Mouse (Mus musculus) CH12.LX (cell line): Measurements from ENCODE around the gene Jph2. TPM values are rescaled to one million over a fixed set of nuclear protein-coding genes. Genes with fewer than 3 reads are reported as not detected.

ENCODE experiments used
- DNase-seq: peaks from one replicate; pipeline ENCODE4 v3.0.0-alpha.2; 2013; ENCODE audit errors: extremely low read depth
- H3K27ac ChIP-seq: 2 replicates; pipeline ENCODE4 v1.5.1; 2012; ENCODE audit warnings: low read depth, mild to moderate bottlenecking, control low read depth, moderate library complexity; ENCODE audit not compliant: insufficient read depth
- H3K27me3 ChIP-seq: replicated peaks from 2 replicates; pipeline ENCODE3; 2012; ENCODE audit warnings: inconsistent platforms
- H3K36me3 ChIP-seq, 2 experiments: replicated peaks in 1 of 2; 2 replicates each; pipeline versions ENCODE3 to v1.6.1; 2012; ENCODE audit warnings: inconsistent platforms in 1 of 2, low read length in 1 of 2, mild to moderate bottlenecking in 1 of 2, mixed read lengths in 1 of 2, moderate library complexity in 1 of 2; ENCODE audit not compliant: control insufficient read depth in 1 of 2, insufficient read depth in 1 of 2
- H3K4me1 ChIP-seq, 2 experiments: 2 replicates each; pipeline ENCODE4 v1.6.1; 2012; ENCODE audit warnings: inconsistent platforms in 1 of 2, moderate library complexity in 1 of 2; ENCODE audit not compliant: insufficient read depth in 2 of 2, control insufficient read depth in 1 of 2
- H3K4me2 ChIP-seq: 2 replicates; pipeline ENCODE4 v1.6.1; 2012; ENCODE audit warnings: low read depth, mild to moderate bottlenecking, control low read depth; ENCODE audit not compliant: poor library complexity, insufficient read depth, severe bottlenecking
- H3K4me3 ChIP-seq, 3 experiments: fragments of 150-350 bp in 1 of 3; sonication (generic) in 1 of 3; replicated peaks in 1 of 3; 2 replicates each; pipeline versions ENCODE3 to v1.5.1; 2011 to 2012; ENCODE audit warnings: low read depth in 2 of 3, low read length in 2 of 3, mild to moderate bottlenecking in 2 of 3, moderate library complexity in 2 of 3, control low read depth in 1 of 3, improper control_type of control experiment in 1 of 3, inconsistent platforms in 1 of 3, mixed read lengths in 1 of 3; ENCODE audit not compliant: poor library complexity in 1 of 3
- H3K79me2 ChIP-seq: replicated peaks from 2 replicates; pipeline ENCODE4 v1.6.1; 2012; ENCODE audit warnings: mild to moderate bottlenecking, moderate library complexity; ENCODE audit not compliant: control insufficient read depth, poor library complexity, insufficient read depth, severe bottlenecking; ENCODE audit errors: extremely low read depth
- H3K9ac ChIP-seq: 2 replicates; pipeline ENCODE4 v1.6.1; 2012; ENCODE audit warnings: low read depth, mild to moderate bottlenecking, control low read depth, moderate library complexity; ENCODE audit not compliant: insufficient read depth
- H3K9me3 ChIP-seq: replicated peaks from 2 replicates; pipeline ENCODE3; 2012; ENCODE audit warnings: low read length, inconsistent platforms, mixed read lengths
- BHLHE40 ChIP-seq: IDR thresholded peaks from 2 replicates; pipeline ENCODE4 v1.6.1; 2011; ENCODE audit warnings: mild to moderate bottlenecking, low read depth, low read length, improper control_type of control experiment
- ETS1 ChIP-seq: conservative IDR thresholded peaks from 2 replicates; pipeline ENCODE4 v1.6.1; 2012; ENCODE audit warnings: low read depth, mild to moderate bottlenecking, inconsistent platforms, low read length, improper control_type of control experiment, moderate library complexity
- HCFC1 ChIP-seq: IDR thresholded peaks from 2 replicates; pipeline ENCODE4 v1.6.1; 2012; ENCODE audit warnings: low read depth, mild to moderate bottlenecking, inconsistent platforms, low read length, improper control_type of control experiment
- JUN ChIP-seq: IDR thresholded peaks from 2 replicates; pipeline ENCODE4 v1.6.1; 2011; ENCODE audit warnings: low read depth, mild to moderate bottlenecking, low read length, improper control_type of control experiment, moderate library complexity; ENCODE audit not compliant: insufficient read depth
- JUND ChIP-seq: conservative IDR thresholded peaks from 2 replicates; pipeline ENCODE4 v1.6.1; 2011; ENCODE audit warnings: low read depth, low read length, improper control_type of control experiment
- MAX ChIP-seq: IDR thresholded peaks from 2 replicates; pipeline ENCODE4 v1.6.1; 2011; ENCODE audit warnings: low read length, improper control_type of control experiment
- MXI1 ChIP-seq: IDR thresholded peaks from 2 replicates; pipeline ENCODE4 v1.6.1; 2011; ENCODE audit warnings: mild to moderate bottlenecking, low read depth, low read length, improper control_type of control experiment
- PAX5 ChIP-seq: IDR thresholded peaks from 2 replicates; pipeline ENCODE4 v1.6.1; 2012; ENCODE audit warnings: low read length, inconsistent platforms, mixed read lengths
- POLR2A ChIP-seq: IDR thresholded peaks from 2 replicates; pipeline ENCODE4 v1.6.1; 2011; ENCODE audit warnings: low read depth, mild to moderate bottlenecking, improper control_type of control experiment, low read length
- SMC3 ChIP-seq: IDR thresholded peaks from 2 replicates; pipeline ENCODE4 v1.6.1; 2011; ENCODE audit warnings: low read depth, low read length, improper control_type of control experiment
- TBP ChIP-seq: conservative IDR thresholded peaks from 2 replicates; pipeline ENCODE4 v1.6.1; 2011; ENCODE audit warnings: low read depth, low read length, improper control_type of control experiment
- UBTF ChIP-seq: IDR thresholded peaks from 2 replicates; pipeline ENCODE4 v1.6.1; 2012; ENCODE audit warnings: low read depth, mild to moderate bottlenecking, inconsistent platforms, low read length, improper control_type of control experiment, moderate library complexity
- ZC3H11A ChIP-seq: IDR thresholded peaks from 2 replicates; pipeline ENCODE4 v1.6.1; 2012; ENCODE audit warnings: low read depth, mild to moderate bottlenecking, inconsistent platforms, low read length, improper control_type of control experiment
- ZNF384 ChIP-seq: IDR thresholded peaks from 2 replicates; pipeline ENCODE4 v1.6.1; 2012; ENCODE audit warnings: low read depth, low read length, improper control_type of control experiment, inconsistent platforms
- dilution Hi-C: fragments of 300-500 bp; cut with MboI; formaldehyde crosslinking; loops from 2 replicates; pipeline ENCODE4 v1.14.3; 2020; ENCODE audit warnings: low sequenced_read_pairs; ENCODE audit not compliant: extremely low pct_unique_long_range_greater_than_20kb, extremely low pct_ligation_motif_present
- in situ Hi-C: fragments of 300-500 bp; cut with MboI; formaldehyde crosslinking; loops from 3 replicates; pipeline ENCODE4 v1.14.3; 2019; ENCODE audit warnings: low sequenced_read_pairs, low pct_ligation_motif_present, low pct_unique_long_range_greater_than_20kb, mixed read lengths
- polyA plus RNA-seq: library from polyadenylated mRNA; unstranded; fragments of >175 nt; gene quantifications from 2 replicates; pipeline ENCODE4 v1.2.1, GENCODE M21; 2012; ENCODE audit warnings: low read depth; ENCODE audit not compliant: insufficient read length
- total RNA-seq, 2 experiments: library from RNA; depleted of rRNA; stranded (reverse); fragments of 300-350 nt in 1 of 2; fragments of >200 nt in 1 of 2; gene quantifications; 2 replicates each; pipeline ENCODE4 v1.2.3; 2012 to 2014

Gene Jph2
- total and polyA plus RNA-seq, 3 experiments = not detected

- Histone ChIP-seq H3K27ac (no peak overlapping the region), H3K79me2 (no peaks in the 10 kb centered on the region), H3K4me3 (no peak overlapping the region), H3K4me2 (no peak overlapping the region), H3K9ac (no peak overlapping the region)
- dilution Hi-C loops = no loop called here
- TF ChIP-seq PAX5 (no peak), TBP (no peak), HCFC1 (no peak), JUND (no peak)
- TF ChIP-seq, all 38 proteins: peak for 0
- no peaks in the 10 kb centered on the region for H3K36me3 ChIP-seq
- no peak for DNase-seq
- no peaks in the 10 kb centered on the region for H3K4me1 ChIP-seq
- in situ Hi-C loops = no loop called here
- H3K27me3 ChIP-seq = peaks cover 86% of the 10 kb centered on the region
- H3K9me3 ChIP-seq = peaks cover 11% of the 10 kb centered on the region
These were observed 50.1 kb downstream of the Jph2 start for GRCm38 (mm10) chr2:163347517-163348184.

- Histone ChIP-seq H3K36me3 (no peaks in the 10 kb centered on the region), H3K4me2 (no peak overlapping the region), H3K79me2 (no peaks in the 10 kb centered on the region), H3K27me3 (peaks cover 83% of the 10 kb centered on the region), H3K9ac (no peak overlapping the region), H3K27ac (no peak overlapping the region), H3K4me1 (no peaks in the 10 kb centered on the region), H3K4me3 (no peak overlapping the region), H3K9me3 (peaks cover 11% of the 10 kb centered on the region)
- DNase-seq = no peak
- TF ChIP-seq MXI1 (no peak), ZNF384 (no peak), SMC3 (no peak), POLR2A (no peak), MAX (no peak), BHLHE40 (no peak), ETS1 (no peak), ZC3H11A (no peak), JUN (no peak), UBTF (no peak)
- dilution Hi-C loops = no loop called here
- in situ Hi-C loops = no loop called here
These were observed 51.3 kb downstream of the Jph2 start for GRCm38 (mm10) chr2:163346497-163346896.
